Mouse (Mus musculus): Measurements from ENCODE around the gene Akap8l. TPM values are rescaled to one million over a fixed set of nuclear protein-coding genes. Genes with fewer than 3 reads are reported as not detected.

Gene Akap8l
- polyA plus RNA-seq, 1 experiment from 2014 or later = 133 TPM

GRCm38 (mm10) chr17:32313892-32314291 is 36.5 kb downstream of the Akap8l start:
- Histone ChIP-seq H3K4me2 (replicated peaks) (no peak overlapping the region), H3K4me1 (peaks cover 6% of the 10 kb centered on the region; the same call in 1 of the 2 replicates), H3K9me3 (no peaks in the 10 kb centered on the region), H3K9ac (replicated peaks) (no peak overlapping the region), H3K36me3 (peaks cover 97% of the 10 kb centered on the region), H3K27ac (replicated peaks) (no peak overlapping the region), H3K27me3 (no peaks in the 10 kb centered on the region), H3K4me3 (no peak overlapping the region)
- no peak for ATAC-seq (ENCODE audit: low FRiP score, low read depth)
- WGBS = 86% methylated on average over 5 of the region's 5 CpGs

GRCm38 (mm10) chr17:32312801-32313200 is 37.6 kb downstream of the Akap8l start:
- Histone ChIP-seq H3K27me3 (no peaks in the 10 kb centered on the region), H3K4me3 (no peak overlapping the region), H3K9me3 (no peaks in the 10 kb centered on the region), H3K4me2 (replicated peaks) (no peak overlapping the region), H3K27ac (replicated peaks) (no peak overlapping the region), H3K4me1 (0 out of 2 replicates have a peak, but pooled peaks cover 3% of the 10 kb centered on the region), H3K36me3 (peaks cover 100% of the 10 kb centered on the region), H3K9ac (replicated peaks) (no peak overlapping the region)
- 94% methylated on average over 8 of the region's 8 CpGs for WGBS
- ATAC-seq (ENCODE audit: low FRiP score, low read depth) = no peak

- no peaks in the 10 kb centered on the region for H3K27me3 ChIP-seq
- no peak overlapping the region for H3K27ac ChIP-seq (replicated peaks)
- H3K4me3 ChIP-seq = no peak overlapping the region
- H3K4me2 ChIP-seq (replicated peaks) = no peak overlapping the region
- H3K9me3 ChIP-seq = no peaks in the 10 kb centered on the region
- WGBS = 94% methylated on average over 4 of the region's 4 CpGs
- no peaks in the 10 kb centered on the region for H3K4me1 ChIP-seq
- no peak overlapping the region for H3K9ac ChIP-seq (replicated peaks)
- peaks cover 99% of the 10 kb centered on the region for H3K36me3 ChIP-seq
- no peak for ATAC-seq (ENCODE audit: low FRiP score, low read depth)
Observed at GRCm38 (mm10) chr17:32307963-32308362, 42.4 kb downstream of the Akap8l start.

- no peaks in the 10 kb centered on the region for H3K9me3 ChIP-seq
- no peak for ATAC-seq (ENCODE audit: low FRiP score, low read depth)
- H3K27me3 ChIP-seq = no peaks in the 10 kb centered on the region
- 83% methylated on average over 1 of the region's 1 CpGs for WGBS
- H3K4me1 ChIP-seq = no peaks in the 10 kb centered on the region
- H3K4me2 ChIP-seq (replicated peaks) = no peak overlapping the region
- H3K9ac ChIP-seq (replicated peaks) = no peak overlapping the region
- peaks cover 5% of the 10 kb centered on the region; the same call in 1 of the 2 replicates for H3K36me3 ChIP-seq
- no peak overlapping the region for H3K4me3 ChIP-seq
- no peak overlapping the region for H3K27ac ChIP-seq (replicated peaks)
Observed at GRCm38 (mm10) chr17:32298125-32298524, 52.3 kb downstream of the Akap8l start.

GRCm38 (mm10) chr17:32295901-32296300 is 54.5 kb downstream of the Akap8l start:
- H3K27me3 ChIP-seq = no peaks in the 10 kb centered on the region
- H3K4me3 ChIP-seq = no peak overlapping the region
- H3K4me2 ChIP-seq (replicated peaks) = no peak overlapping the region
- no peak overlapping the region for H3K9ac ChIP-seq (replicated peaks)
- 94% methylated on average over 2 of the region's 2 CpGs for WGBS
- H3K9me3 ChIP-seq = no peaks in the 10 kb centered on the region
- H3K4me1 ChIP-seq = no peaks in the 10 kb centered on the region
- no peaks in the 10 kb centered on the region for H3K36me3 ChIP-seq
- H3K27ac ChIP-seq (replicated peaks) = no peak overlapping the region
- ATAC-seq (ENCODE audit: low FRiP score, low read depth) = no peak

GRCm38 (mm10) chr17:32295160-32295559 is 55.2 kb downstream of the Akap8l start:
- no peak for ATAC-seq (ENCODE audit: low FRiP score, low read depth)
- Histone ChIP-seq H3K4me2 (replicated peaks) (no peak overlapping the region), H3K27ac (replicated peaks) (no peak overlapping the region), H3K9ac (replicated peaks) (no peak overlapping the region), H3K9me3 (no peaks in the 10 kb centered on the region), H3K36me3 (no peaks in the 10 kb centered on the region), H3K4me3 (no peak overlapping the region), H3K27me3 (no peaks in the 10 kb centered on the region), H3K4me1 (no peaks in the 10 kb centered on the region)
- 88% methylated on average over 4 of the region's 4 CpGs for WGBS

- H3K4me2 ChIP-seq (replicated peaks) = peak overlapping the region; percentile 82
- H3K9ac ChIP-seq (replicated peaks) = peak overlapping the region; percentile 94
- peak overlapping the region; percentile 98 for H3K4me3 ChIP-seq
- no peak for ATAC-seq (ENCODE audit: low FRiP score, low read depth)
- no peaks in the 10 kb centered on the region for H3K9me3 ChIP-seq
- no peaks in the 10 kb centered on the region for H3K36me3 ChIP-seq
- H3K4me1 ChIP-seq = peaks cover 24% of the 10 kb centered on the region
- peak overlapping the region; percentile 99 for H3K27ac ChIP-seq (replicated peaks)
- whole genome bisulfite sequencing = 53% methylated on average over 6 of the region's 6 CpGs
- H3K27me3 ChIP-seq = no peaks in the 10 kb centered on the region
Observed at GRCm38 (mm10) chr17:32285138-32285670, 65.2 kb downstream of the Akap8l start.

- peak; percentile 93 for ATAC-seq (ENCODE audit: low FRiP score, low read depth)
- Histone ChIP-seq H3K9me3 (no peaks in the 10 kb centered on the region), H3K4me1 (peaks cover 24% of the 10 kb centered on the region), H3K36me3 (no peaks in the 10 kb centered on the region), H3K27ac (replicated peaks) (peak within 1 kb of the TSS; percentile 99), H3K4me3 (peak within 1 kb of the TSS; percentile 98), H3K27me3 (no peaks in the 10 kb centered on the region), H3K9ac (replicated peaks) (peak within 1 kb of the TSS; percentile 94), H3K4me2 (replicated peaks) (peak within 1 kb of the TSS; percentile 82)
- under 1% methylated on average over 63 of the region's 100 CpGs for WGBS
Observed at GRCm38 (mm10) chr17:32284262-32285137, 65.9 kb downstream of the Akap8l start, which contains the start of gene Brd4. Brd4 (minus strand) TSS chr17:32284722.

GRCm38 (mm10) chr17:32283771-32284221 is 66.6 kb downstream of the Akap8l start:
- Histone ChIP-seq H3K4me3 (peak overlapping the region; percentile 98), H3K9ac (replicated peaks) (peak overlapping the region; percentile 94), H3K36me3 (no peaks in the 10 kb centered on the region), H3K4me2 (replicated peaks) (peak overlapping the region; percentile 82), H3K4me1 (peaks cover 24% of the 10 kb centered on the region), H3K27me3 (no peaks in the 10 kb centered on the region), H3K27ac (replicated peaks) (peak overlapping the region; percentile 99), H3K9me3 (no peaks in the 10 kb centered on the region)
- ATAC-seq (ENCODE audit: low FRiP score, low read depth) = peak; percentile 52
- 0% methylated on average over 30 of the region's 41 CpGs for WGBS

- Histone ChIP-seq H3K9me3 (no peaks in the 10 kb centered on the region), H3K27me3 (no peaks in the 10 kb centered on the region), H3K4me2 (replicated peaks) (peak overlapping the region; percentile 82), H3K27ac (replicated peaks) (peak overlapping the region; percentile 99), H3K9ac (replicated peaks) (peak overlapping the region; percentile 94), H3K36me3 (no peaks in the 10 kb centered on the region), H3K4me3 (peak overlapping the region; percentile 98), H3K4me1 (peaks cover 24% of the 10 kb centered on the region)
- 10% methylated on average over 7 of the region's 7 CpGs for WGBS
- ATAC-seq (ENCODE audit: low FRiP score, low read depth) = peak; percentile 32
Observed at GRCm38 (mm10) chr17:32283341-32283740, 67.1 kb downstream of the Akap8l start.

- H3K9me3 ChIP-seq = no peaks in the 10 kb centered on the region
- no peak overlapping the region for H3K9ac ChIP-seq (replicated peaks)
- H3K27ac ChIP-seq (replicated peaks) = no peak overlapping the region
- 81% methylated on average over 4 of the region's 4 CpGs for WGBS
- no peaks in the 10 kb centered on the region for H3K36me3 ChIP-seq
- H3K4me1 ChIP-seq = peaks cover 19% of the 10 kb centered on the region
- H3K4me3 ChIP-seq = no peak overlapping the region
- no peak for ATAC-seq (ENCODE audit: low FRiP score, low read depth)
- no peak overlapping the region for H3K4me2 ChIP-seq (replicated peaks)
- H3K27me3 ChIP-seq = no peaks in the 10 kb centered on the region
Observed at GRCm38 (mm10) chr17:32281611-32282310, 68.6 kb downstream of the Akap8l start.

GRCm38 (mm10) chr17:32281126-32281525 is 69.3 kb downstream of the Akap8l start:
- Histone ChIP-seq H3K4me2 (replicated peaks) (no peak overlapping the region), H3K27ac (replicated peaks) (no peak overlapping the region), H3K9ac (replicated peaks) (no peak overlapping the region), H3K27me3 (no peaks in the 10 kb centered on the region), H3K9me3 (no peaks in the 10 kb centered on the region), H3K36me3 (no peaks in the 10 kb centered on the region), H3K4me3 (no peak overlapping the region), H3K4me1 (peaks cover 19% of the 10 kb centered on the region)
- ATAC-seq (ENCODE audit: low FRiP score, low read depth) = no peak
- WGBS = 94% methylated on average over 2 of the region's 2 CpGs

All from midbrain, embryonic 12.5 days (tissue).